Mouse (Mus musculus) spleen, postnatal 36 days (tissue): ENCODE results near the gene Whamm.

Experiments used
- DNase-seq, 2 experiments: peaks; one replicate each; pipeline ENCODE4 v3.0.0; 2022; ENCODE audit warnings: low spot score in 2 of 2, mixed read lengths in 1 of 2

The Whamm gene

GRCm38 (mm10) chr7:81563506-81564015 lies 7.5 kb upstream of the Whamm start:
- no peak for DNase-seq

- DNase-seq = no peak
These were observed 6.3 kb upstream of the Whamm start for GRCm38 (mm10) chr7:81564766-81565165.

- DNase-seq = no peak
These were observed 5.5 kb upstream of the Whamm start for GRCm38 (mm10) chr7:81565381-81566055.

GRCm38 (mm10) chr7:81566332-81566731 lies 4.7 kb upstream of the Whamm start:
- DNase-seq = no peak

- no peak for DNase-seq
These were observed 4.2 kb upstream of the Whamm start, which contains the start of gene Fsd2 for GRCm38 (mm10) chr7:81566892-81567291. Fsd2 (minus strand) TSS chr7:81566944.

GRCm38 (mm10) chr7:81567396-81567795 lies 3.7 kb upstream of the Whamm start:
- no peak for DNase-seq

GRCm38 (mm10) chr7:81569851-81570250 lies 1.2 kb upstream of the Whamm start:
- no peak for DNase-seq

GRCm38 (mm10) chr7:81570271-81570670 lies 795 bp upstream of the Whamm start:
- DNase-seq = no peak

- DNase-seq = no peak
These were observed 336 bp upstream of the Whamm start for GRCm38 (mm10) chr7:81570752-81571107.

- peak in 1 of 2 experiments; percentile 14 for DNase-seq
These were observed 925 bp downstream of the Whamm start for GRCm38 (mm10) chr7:81571941-81572441.

GRCm38 (mm10) chr7:81572610-81573268 lies 1.7 kb downstream of the Whamm start:
- DNase-seq = no peak

GRCm38 (mm10) chr7:81573397-81573796 lies 2.3 kb downstream of the Whamm start:
- DNase-seq = peak; percentile 24 to 47

- DNase-seq = no peak
These were observed 2.8 kb downstream of the Whamm start for GRCm38 (mm10) chr7:81573821-81574220.

GRCm38 (mm10) chr7:81575606-81576005 lies 4.5 kb downstream of the Whamm start:
- DNase-seq = no peak

GRCm38 (mm10) chr7:81577872-81578271 lies 6.8 kb downstream of the Whamm start:
- no peak for DNase-seq

- DNase-seq = no peak
These were observed 7.3 kb downstream of the Whamm start for GRCm38 (mm10) chr7:81578413-81578812.

GRCm38 (mm10) chr7:81579312-81579711 lies 8.2 kb downstream of the Whamm start:
- DNase-seq = no peak

- DNase-seq = no peak
These were observed 12.4 kb downstream of the Whamm start for GRCm38 (mm10) chr7:81583512-81583911.

- no peak for DNase-seq
These were observed 14.3 kb downstream of the Whamm start for GRCm38 (mm10) chr7:81585326-81585725.

GRCm38 (mm10) chr7:81587238-81587637 lies 16.2 kb downstream of the Whamm start:
- DNase-seq = no peak

- DNase-seq = no peak
These were observed 21.6 kb downstream of the Whamm start for GRCm38 (mm10) chr7:81592686-81593085.

- DNase-seq = no peak
These were observed 22.3 kb downstream of the Whamm start for GRCm38 (mm10) chr7:81593387-81593786.

- no peak for DNase-seq
These were observed 24.0 kb downstream of the Whamm start for GRCm38 (mm10) chr7:81595056-81595455.
